Mouse (Mus musculus) stomach, embryonic 16.5 days (tissue): ENCODE data around the gene Trim34a. TPM values are rescaled to one million over a fixed set of nuclear protein-coding genes. Genes with fewer than 3 reads are reported as not detected.
"Not testable (repeated sequence)": the region's sequence is repeated elsewhere in the genome, so short reads cannot be mapped to it uniquely, and the experiment has no call there.

ENCODE experiments used
- ATAC-seq: fragments of 200-750 bp; cut with Nextera tagmentation; 2 replicates; pipeline ENCODE4 v1.8.0; 2017; ENCODE audit warnings: moderate number of reproducible peaks, moderate TSS enrichment; ENCODE audit not compliant: insufficient read depth, low FRiP score
- H3K27ac ChIP-seq: fragments of 300-500 bp; sonication (generic); 2 replicates; pipeline ENCODE4 v1.5.1; 2014; ENCODE audit warnings: low read length
- H3K27me3 ChIP-seq: fragments of 300-500 bp; sonication (generic); 2 replicates; pipeline ENCODE4 v1.6.1; 2014; ENCODE audit warnings: low read length, control low read depth, mixed read lengths; ENCODE audit not compliant: control insufficient read depth, insufficient read depth
- H3K36me3 ChIP-seq: fragments of 300-500 bp; sonication (generic); 2 replicates; pipeline ENCODE4 v1.6.1; 2014; ENCODE audit warnings: low read length; ENCODE audit not compliant: control insufficient read depth, insufficient read depth
- H3K4me1 ChIP-seq: fragments of 300-500 bp; sonication (generic); 2 replicates; pipeline ENCODE4 v1.6.1; 2014; ENCODE audit warnings: low read length, control low read depth, mixed read lengths; ENCODE audit not compliant: control insufficient read depth, insufficient read depth
- H3K4me2 ChIP-seq: fragments of 300-500 bp; sonication (generic); 2 replicates; pipeline ENCODE4 v1.6.1; 2014; ENCODE audit warnings: low read depth, low read length, mixed read lengths
- H3K4me3 ChIP-seq: fragments of 300-500 bp; sonication (generic); replicated peaks from 2 replicates; pipeline ENCODE4 v1.5.1; 2014; ENCODE audit warnings: mild to moderate bottlenecking, low read length
- H3K9ac ChIP-seq: fragments of 300-500 bp; sonication (generic); 2 replicates; pipeline ENCODE4 v1.6.1; 2014; ENCODE audit warnings: low read length
- H3K9me3 ChIP-seq: fragments of 300-500 bp; sonication (generic); replicated peaks from 2 replicates; pipeline ENCODE4 v1.6.1; 2016; ENCODE audit warnings: low read length, control low read depth; ENCODE audit not compliant: control insufficient read depth
- WGBS: fragments of 180-500 bp; shearing (Covaris S2); extraction: QIAGEN DNeasy Blood & Tissue Kit; methylation state at CpG from one replicate; pipeline ENCODE4 v1.1.7; 2014; 5-methylcytosine and 5-hydroxymethylcytosine counted together
- polyA plus RNA-seq: library from polyadenylated mRNA; unstranded; fragments of >200 nt; fragmentation: Nextera tagmentation; extraction: Ambion mirVana; gene quantifications from 2 replicates; pipeline ENCODE4 v1.2.1, GENCODE M21; 2015

Trim34a gene
- polyA plus RNA-seq, 1 experiment from 2014 or later: 1.8 TPM

DNA sequence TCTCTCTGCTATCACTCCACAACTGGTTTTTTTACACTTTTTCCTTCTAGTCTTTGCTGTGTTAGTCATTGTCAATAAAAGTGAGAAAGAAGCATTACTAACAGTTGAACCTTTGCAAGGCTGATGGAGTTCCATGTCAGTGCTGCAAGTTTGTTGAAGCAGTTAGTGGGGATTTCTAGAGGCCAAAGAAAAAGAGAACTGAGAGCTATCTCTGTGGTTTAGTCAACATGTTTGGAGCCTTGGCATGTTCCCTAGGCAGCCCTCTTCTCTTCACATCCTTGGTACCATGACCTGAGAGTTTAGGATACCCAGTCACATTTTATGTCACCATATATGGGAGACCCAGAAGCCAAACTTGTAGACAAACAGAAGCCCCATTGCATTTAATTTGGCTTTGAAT is 3.4 kb upstream of the Trim34a start:
- Histone ChIP-seq H3K27me3 (no peaks in the 10 kb centered on the region), H3K4me1 (no peaks in the 10 kb centered on the region), H3K9ac (no peak overlapping the region), H3K27ac (no peak overlapping the region), H3K4me3 (no peak overlapping the region), H3K36me3 (no peaks in the 10 kb centered on the region), H3K9me3 (no peaks in the 10 kb centered on the region), H3K4me2 (no peak overlapping the region)
- no peak for ATAC-seq

DNA sequence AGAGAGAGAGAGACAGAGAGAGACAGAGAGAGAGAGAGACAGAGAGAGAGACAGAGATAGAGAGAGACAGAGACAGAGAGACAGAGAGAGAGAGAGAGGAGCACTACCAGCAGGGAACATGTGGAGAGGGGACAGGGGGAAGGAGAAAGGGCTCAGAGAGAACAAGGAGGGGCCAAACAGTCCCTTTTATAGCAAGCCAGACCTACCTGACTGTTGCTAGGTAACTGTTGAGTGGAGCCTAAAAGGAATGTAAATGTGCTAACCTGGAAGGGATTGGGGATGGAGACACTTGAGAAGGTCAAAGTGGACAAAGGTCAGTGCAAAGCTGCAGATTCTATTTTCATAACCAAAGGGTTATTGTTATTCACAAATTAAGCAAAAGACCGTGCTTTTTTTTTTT is 641 bp upstream of the Trim34a start:
- Histone ChIP-seq H3K27me3 (no peaks in the 10 kb centered on the region), H3K36me3 (no peaks in the 10 kb centered on the region), H3K9ac (no peak overlapping the region), H3K27ac (no peak overlapping the region), H3K4me2 (peak overlapping the region; percentile 59; the same call in 1 of the 2 replicates), H3K4me1 (no peaks in the 10 kb centered on the region), H3K4me3 (no peak overlapping the region), H3K9me3 (no peaks in the 10 kb centered on the region)
- 69% methylated on average over 1 of the region's 1 CpGs for WGBS
- ATAC-seq: no peak

DNA sequence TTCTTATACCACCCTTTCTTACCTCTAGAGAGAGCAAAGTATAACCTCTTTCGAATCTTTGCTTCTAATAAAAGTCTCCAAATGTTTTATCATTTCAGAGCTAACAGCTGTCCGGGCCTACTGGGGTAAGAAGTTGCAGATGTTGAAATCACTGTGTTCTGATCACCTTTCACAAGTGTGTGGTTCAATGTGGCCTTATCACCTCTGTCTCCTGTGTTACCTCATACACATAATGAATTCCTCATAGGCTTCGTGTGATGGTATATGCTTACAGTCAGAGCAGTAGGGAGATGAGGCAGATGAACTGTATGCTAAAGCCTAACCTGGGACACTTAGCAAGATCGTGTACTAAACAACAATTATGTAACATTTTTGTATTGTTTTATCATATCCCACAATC is 16.1 kb downstream of the Trim34a start:
- H3K4me3 ChIP-seq, H3K4me1 ChIP-seq, H3K9ac ChIP-seq, H3K4me2 ChIP-seq, H3K27me3 ChIP-seq, H3K36me3 ChIP-seq, ATAC-seq, H3K9me3 ChIP-seq, H3K27ac ChIP-seq: not testable (repeated sequence)
- 86% methylated on average over 4 of the region's 4 CpGs for WGBS

DNA sequence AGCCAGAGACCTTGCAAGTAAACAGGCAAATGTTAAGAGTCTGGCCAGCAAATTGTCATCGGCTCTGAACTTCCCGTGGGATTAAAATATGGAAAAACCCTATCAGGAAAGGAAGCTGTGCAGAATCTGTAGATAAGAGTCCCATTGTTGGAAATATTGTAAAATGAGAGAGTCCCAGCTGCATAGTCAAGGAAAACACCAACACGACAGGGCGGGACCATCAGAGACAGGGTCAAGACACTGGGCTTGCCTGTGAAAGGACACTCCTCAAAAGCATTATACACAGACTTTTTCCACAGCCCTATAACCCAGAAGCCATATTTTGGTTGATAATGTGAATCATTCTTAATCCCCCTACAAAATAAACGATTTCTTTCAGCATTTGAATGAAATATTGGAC is 21.1 kb downstream of the Trim34a start:
- not testable (repeated sequence) for H3K27me3 ChIP-seq, H3K4me2 ChIP-seq, H3K4me1 ChIP-seq, ATAC-seq, H3K9me3 ChIP-seq, H3K27ac ChIP-seq, H3K9ac ChIP-seq, H3K4me3 ChIP-seq, H3K36me3 ChIP-seq
- 78% methylated on average over 3 of the region's 5 CpGs for WGBS

DNA sequence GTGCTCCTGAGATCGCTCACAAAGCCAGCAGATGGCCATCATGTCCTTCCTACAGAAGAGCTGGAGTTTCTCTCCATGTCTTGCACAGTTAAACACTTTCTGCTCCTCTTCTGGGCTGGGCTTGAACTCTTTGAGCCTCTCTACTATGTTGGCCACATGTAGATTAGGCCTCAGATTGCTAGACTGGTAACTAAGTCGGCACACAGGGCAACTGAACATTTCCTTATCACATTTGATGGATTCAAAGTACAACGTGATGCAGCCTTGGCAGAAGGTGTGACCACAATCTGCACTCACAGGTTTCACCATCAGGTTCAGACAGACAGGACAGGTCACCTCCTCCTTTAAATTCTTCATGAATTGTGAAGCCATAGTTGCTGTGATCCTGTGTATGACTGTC is 35.1 kb downstream of the Trim34a start:
- not testable (repeated sequence) for ATAC-seq, H3K27me3 ChIP-seq, H3K9me3 ChIP-seq, H3K27ac ChIP-seq, H3K36me3 ChIP-seq, H3K4me3 ChIP-seq, H3K4me2 ChIP-seq, H3K9ac ChIP-seq, H3K4me1 ChIP-seq
- 83% methylated on average over 3 of the region's 3 CpGs for WGBS

DNA sequence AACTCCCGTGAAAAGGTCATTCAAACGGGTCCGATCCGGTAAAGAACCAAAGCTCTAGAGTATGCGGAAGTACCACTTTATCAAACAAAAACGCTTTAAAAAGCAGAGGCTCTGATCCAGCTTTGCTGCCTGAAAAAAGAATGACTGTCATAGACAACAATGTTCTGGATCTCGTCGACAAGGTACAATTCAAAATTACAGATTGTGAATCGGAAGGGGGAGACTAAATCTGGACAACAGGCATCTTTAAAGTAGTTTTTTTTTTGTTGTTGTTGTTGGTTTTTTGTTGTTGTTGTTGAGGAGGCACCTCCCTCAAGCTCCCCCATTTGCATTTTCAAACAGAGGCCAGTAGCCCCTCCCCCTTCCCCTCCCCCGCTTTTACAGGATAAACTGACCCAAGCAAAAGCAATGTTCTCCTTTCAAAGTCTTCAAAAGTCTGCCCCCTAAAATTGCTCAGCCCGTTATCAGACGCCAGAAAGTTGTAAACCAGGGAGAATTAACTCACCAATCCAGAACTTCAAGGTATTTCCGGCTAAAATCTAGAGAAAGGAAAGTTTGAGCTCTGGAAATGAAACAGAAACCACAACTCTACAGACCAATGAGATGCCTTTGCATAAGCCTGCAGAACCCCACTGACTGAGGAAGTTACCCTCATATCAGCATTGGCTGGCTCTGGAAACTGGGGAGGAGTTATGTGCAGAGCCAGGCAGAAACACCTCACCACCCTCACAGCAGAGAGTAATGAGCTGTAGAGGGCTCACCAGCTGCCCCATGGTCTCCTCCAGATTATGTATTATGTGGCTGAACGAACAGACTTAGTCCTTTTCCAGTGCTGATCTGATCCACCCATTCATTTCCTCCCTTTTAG is 43.6 kb downstream of the Trim34a start, which contains the start of gene Trim5:
TSS of gene Trim5 (minus strand) at position 519 of the 868 bp plus-strand sequence.
- H3K27me3 ChIP-seq, H3K9ac ChIP-seq, H3K4me1 ChIP-seq, H3K27ac ChIP-seq, H3K36me3 ChIP-seq, H3K9me3 ChIP-seq: not testable (repeated sequence)
- ATAC-seq: peak; percentile 86; the same call in 1 of the 2 replicates
- H3K4me3 ChIP-seq: peak within 1 kb of the TSS; percentile 34
- 31% methylated on average over 14 of the region's 14 CpGs for whole genome bisulfite sequencing
- H3K4me2 ChIP-seq: peak within 1 kb of the TSS; percentile 29

DNA sequence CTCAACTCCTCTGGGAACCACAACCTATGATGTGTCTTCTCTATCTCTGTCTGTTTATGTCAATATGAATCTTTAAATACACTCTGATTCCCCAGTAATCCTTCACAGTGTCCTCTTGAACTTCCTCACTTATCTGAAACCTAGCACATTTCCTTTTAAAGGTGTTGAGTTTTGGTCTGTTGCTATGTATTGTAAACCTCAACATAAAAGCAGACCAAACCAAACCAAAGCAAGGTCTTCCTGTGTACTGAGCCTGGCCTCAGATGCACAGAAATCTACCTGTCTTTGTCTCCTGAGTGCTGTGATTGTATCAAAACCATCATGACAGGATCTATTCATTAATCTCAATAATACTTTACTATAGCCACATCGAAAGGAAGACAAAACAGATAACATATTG is 46.4 kb downstream of the Trim34a start:
- Histone ChIP-seq H3K9me3 (no peaks in the 10 kb centered on the region), H3K27ac (no peak overlapping the region), H3K4me3 (no peak overlapping the region), H3K4me2 (no peak overlapping the region), H3K27me3 (no peaks in the 10 kb centered on the region), H3K4me1 (no peaks in the 10 kb centered on the region), H3K36me3 (no peaks in the 10 kb centered on the region), H3K9ac (no peak overlapping the region)
- WGBS: 79% methylated on average over 1 of the region's 1 CpGs
- ATAC-seq: no peak

DNA sequence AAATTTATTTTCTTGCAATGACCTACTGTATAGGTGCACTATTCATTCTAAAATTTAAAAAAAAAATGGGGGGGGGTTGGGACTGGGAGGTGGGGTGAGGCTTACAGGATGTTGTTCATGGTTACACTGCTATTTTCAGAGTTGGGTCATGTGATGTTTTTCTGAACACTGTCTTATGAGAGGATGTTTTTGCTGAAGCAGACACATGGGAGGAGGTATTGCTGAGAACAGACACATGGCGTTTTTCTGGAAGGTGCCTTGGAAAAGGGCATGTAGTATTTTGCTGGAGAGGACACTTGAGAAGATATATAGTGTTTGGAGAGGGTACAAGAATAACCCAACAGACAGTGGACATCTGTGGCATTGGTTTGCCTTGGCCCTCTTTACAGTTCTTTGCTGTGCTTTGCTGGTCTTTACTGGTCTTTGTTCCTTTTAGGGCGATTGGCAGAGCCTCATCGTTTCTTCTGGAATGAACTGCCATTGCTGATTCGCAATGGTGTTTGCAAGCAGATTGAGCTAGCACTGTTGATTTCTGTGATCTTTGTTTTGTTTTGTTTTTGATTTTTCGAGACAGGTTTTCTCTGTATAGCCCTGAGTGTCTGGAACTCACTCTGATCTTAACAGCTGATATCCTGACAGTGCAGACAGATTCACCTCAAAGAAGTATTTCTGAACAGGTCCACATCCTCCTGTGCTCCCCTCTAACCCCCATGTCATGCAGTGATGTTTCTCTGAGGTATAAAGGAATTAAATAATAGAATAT is 47.6 kb downstream of the Trim34a start:
- 83% methylated on average over 5 of the region's 5 CpGs for WGBS
- no peak for ATAC-seq
- H3K4me1 ChIP-seq: no peaks in the 10 kb centered on the region

More for the DNA sequence above, 47.6 kb downstream of the Trim34a start:
- H3K9ac ChIP-seq: no peak overlapping the region
- no peak overlapping the region for H3K27ac ChIP-seq
- H3K4me3 ChIP-seq: no peak overlapping the region
- H3K9me3 ChIP-seq: no peaks in the 10 kb centered on the region
- H3K4me2 ChIP-seq: no peak overlapping the region
- no peaks in the 10 kb centered on the region for H3K36me3 ChIP-seq
- H3K27me3 ChIP-seq: no peaks in the 10 kb centered on the region
